Mouse (Mus musculus): ENCODE measurements around the gene Prl2b1.

Prl2b1 gene

GRCm38 (mm10) chr13:27390746-27391145 lies at the start of gene Prl2b1:
Prl2b1 (minus strand) TSS chr13:27390846.
- in situ Hi-C loops (cut with MboI, MseI): no loop called here

- in situ Hi-C loops (cut with MboI, MseI): no loop called here
Measured at GRCm38 (mm10) chr13:27438588-27438987, 47.9 kb upstream of the Prl2b1 start, which contains the start of gene Prl8a6. Prl8a6 (minus strand) TSS chr13:27438688.

- in situ Hi-C loops (cut with MboI, MseI): no loop called here
Measured at GRCm38 (mm10) chr13:27433159-27433558, 42.5 kb upstream of the Prl2b1 start.

GRCm38 (mm10) chr13:27413640-27414039 lies 23.0 kb upstream of the Prl2b1 start:
- in situ Hi-C loops (cut with MboI, MseI): no loop called here

GRCm38 (mm10) chr13:27399061-27399724 lies 8.5 kb upstream of the Prl2b1 start:
- in situ Hi-C loops (cut with MboI, MseI): no loop called here

DNA sequence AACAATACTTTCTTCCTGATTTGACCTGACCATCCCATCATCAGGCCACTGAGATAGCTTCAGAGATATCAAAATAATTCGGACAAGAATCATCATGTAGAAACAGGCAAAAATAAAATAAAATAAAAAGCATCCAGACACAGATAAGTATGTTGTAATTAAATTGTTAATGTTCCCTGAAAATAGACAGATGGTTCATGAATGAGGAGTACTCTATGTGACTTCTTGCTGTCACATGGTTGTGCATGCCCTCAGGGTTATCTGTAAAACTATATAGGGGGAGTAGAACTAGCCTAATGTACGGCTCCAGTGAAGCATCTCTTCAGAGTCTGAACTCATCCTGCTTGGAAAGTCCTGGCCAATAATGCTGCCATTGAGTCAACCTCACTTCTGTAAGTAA lies 45.3 kb downstream of the Prl2b1 start, which contains the start of gene Prl8a2:
Gene Prl8a2 (plus strand): TSS at position 301 of the 400 bp plus-strand sequence.
- in situ Hi-C loops (cut with MboI, MseI): no loop called here

GRCm38 (mm10) chr13:27342733-27343275 lies 47.8 kb downstream of the Prl2b1 start:
- in situ Hi-C loops (cut with MboI, MseI): no loop called here

GRCm38 (mm10) chr13:27334989-27335388 lies 55.7 kb downstream of the Prl2b1 start:
- in situ Hi-C loops (cut with MboI, MseI): no loop called here
